Mouse (Mus musculus) forebrain, embryonic 11.5 days (tissue): ENCODE data around the gene Agpat1. TPM values are rescaled to one million over a fixed set of nuclear protein-coding genes. Genes with fewer than 3 reads are reported as not detected.

Experiments
- ATAC-seq: fragments of 200-750 bp; cut with Nextera tagmentation; replicated peaks from 2 replicates; pipeline ENCODE4 v1.8.0; 2017; ENCODE audit warnings: moderate TSS enrichment; ENCODE audit not compliant: low FRiP score
- DNase-seq: peaks from one replicate; pipeline ENCODE4 v3.0.0-alpha.2; 2017; ENCODE audit warnings: low spot score
- H3K27ac ChIP-seq: fragments of 300-500 bp; sonication (generic); 2 replicates; pipeline ENCODE4 v1.5.1; 2014; ENCODE audit warnings: low read depth, low read length
- H3K27me3 ChIP-seq: fragments of 300-500 bp; sonication (generic); 2 replicates; pipeline ENCODE4 v1.6.1; 2014; ENCODE audit warnings: mild to moderate bottlenecking, low read length, mixed read lengths; ENCODE audit not compliant: control insufficient read depth, insufficient read depth
- H3K36me3 ChIP-seq: fragments of 300-500 bp; sonication (generic); 2 replicates; pipeline ENCODE4 v1.6.1; 2014; ENCODE audit warnings: mild to moderate bottlenecking, low read length, moderate library complexity, mixed read lengths; ENCODE audit not compliant: control insufficient read depth, insufficient read depth
- H3K4me1 ChIP-seq: fragments of 300-500 bp; sonication (generic); replicated peaks from 2 replicates; pipeline ENCODE4 v1.6.1; 2014; ENCODE audit warnings: low read length, mixed read lengths; ENCODE audit not compliant: control insufficient read depth, insufficient read depth
- H3K4me2 ChIP-seq: fragments of 300-500 bp; sonication (generic); 2 replicates; pipeline ENCODE4 v1.6.1; 2014; ENCODE audit warnings: low read depth, mild to moderate bottlenecking, low read length, moderate library complexity, mixed read lengths; ENCODE audit not compliant: severe bottlenecking
- H3K4me3 ChIP-seq: fragments of 300-500 bp; sonication (generic); 2 replicates; pipeline ENCODE4 v1.5.1; 2014; ENCODE audit warnings: low read depth, low read length
- H3K9ac ChIP-seq: fragments of 300-500 bp; sonication (generic); 2 replicates; pipeline ENCODE4 v1.6.1; 2014; ENCODE audit warnings: low read length
- H3K9me3 ChIP-seq: fragments of 300-500 bp; sonication (generic); 2 replicates; pipeline ENCODE4 v1.6.1; 2016; ENCODE audit warnings: low read length, mixed read lengths; ENCODE audit not compliant: control insufficient read depth
- WGBS: fragments of 180-500 bp; shearing (Covaris S2); extraction: QIAGEN DNeasy Blood & Tissue Kit; methylation state at CpG from one replicate; pipeline ENCODE4 v1.1.7; 2014; 5-methylcytosine and 5-hydroxymethylcytosine counted together
- polyA plus RNA-seq: library from polyadenylated mRNA; unstranded; fragments of >200 nt; fragmentation: Nextera tagmentation; extraction: Ambion mirVana; gene quantifications from 2 replicates; pipeline ENCODE4 v1.2.1, GENCODE M21; 2014

Agpat1 gene
- polyA plus RNA-seq, 1 experiment from 2014 or later: 93.4 TPM

GRCm38 (mm10) chr17:34592581-34593549, 11.2 kb upstream of the Agpat1 start:
- Histone ChIP-seq H3K9me3 (no peaks in the 10 kb centered on the region), H3K4me3 (peak overlapping the region; percentile 85), H3K27ac (peak overlapping the region; percentile 100), H3K4me2 (peak overlapping the region; percentile 95), H3K9ac (peak overlapping the region; percentile 99), H3K4me1 (peaks cover 32% of the 10 kb centered on the region), H3K27me3 (no peaks in the 10 kb centered on the region), H3K36me3 (peaks cover 4% of the 10 kb centered on the region)
- ATAC-seq: peak; percentile 22; the same call in 1 of the 2 replicates
- peak; percentile 73 for DNase-seq
- WGBS: 1% methylated on average over 31 of the region's 32 CpGs

GRCm38 (mm10) chr17:34593752-34594525, 10.1 kb upstream of the Agpat1 start:
- Histone ChIP-seq H3K4me1 (peaks cover 27% of the 10 kb centered on the region), H3K36me3 (peaks cover 4% of the 10 kb centered on the region), H3K27ac (peak overlapping the region; percentile 27; the same call in 1 of the 2 replicates), H3K9ac (peak overlapping the region; percentile 99), H3K27me3 (no peaks in the 10 kb centered on the region), H3K9me3 (no peaks in the 10 kb centered on the region), H3K4me2 (peak overlapping the region; percentile 95), H3K4me3 (peak overlapping the region; percentile 85)
- WGBS: 55% methylated on average over 32 of the region's 34 CpGs
- DNase-seq: peak; percentile 67
- ATAC-seq: no peak

GRCm38 (mm10) chr17:34596098-34596497, 8.0 kb upstream of the Agpat1 start:
- H3K4me3 ChIP-seq: no peak overlapping the region
- ATAC-seq (no peak), DNase-seq (no peak)
- peaks cover 8% of the 10 kb centered on the region for H3K36me3 ChIP-seq
- no peaks in the 10 kb centered on the region for H3K27me3 ChIP-seq
- no peaks in the 10 kb centered on the region for H3K9me3 ChIP-seq
- H3K4me1 ChIP-seq: peaks cover 11% of the 10 kb centered on the region
- no peak overlapping the region for H3K27ac ChIP-seq
- no peak overlapping the region for H3K4me2 ChIP-seq
- H3K9ac ChIP-seq: no peak overlapping the region
- WGBS: 82% methylated on average over 8 of the region's 8 CpGs

- Histone ChIP-seq H3K27me3 (no peaks in the 10 kb centered on the region), H3K36me3 (peaks cover 8% of the 10 kb centered on the region), H3K9ac (peak within 1 kb of the TSS; percentile 3; the same call in 1 of the 2 replicates), H3K9me3 (no peaks in the 10 kb centered on the region), H3K27ac (no peak within 1 kb of the TSS), H3K4me1 (peaks cover 11% of the 10 kb centered on the region), H3K4me3 (no peak within 1 kb of the TSS), H3K4me2 (no peak within 1 kb of the TSS)
- DNase-seq (no peak), ATAC-seq (no peak)
- 20% methylated on average over 6 of the region's 6 CpGs for WGBS
These were observed 6.4 kb upstream of the Agpat1 start, which contains the start of gene Ager for GRCm38 (mm10) chr17:34597566-34598095. Ager (plus strand) TSS chr17:34597862.

- 78% methylated on average over 9 of the region's 9 CpGs for WGBS
- Histone ChIP-seq H3K4me2 (no peak overlapping the region), H3K27me3 (no peaks in the 10 kb centered on the region), H3K27ac (no peak overlapping the region), H3K4me1 (peaks cover 15% of the 10 kb centered on the region), H3K9me3 (no peaks in the 10 kb centered on the region), H3K4me3 (no peak overlapping the region), H3K36me3 (peaks cover 8% of the 10 kb centered on the region), H3K9ac (no peak overlapping the region)
- no peak for ATAC-seq
- no peak for DNase-seq
These were observed 4.2 kb upstream of the Agpat1 start for GRCm38 (mm10) chr17:34599891-34600290.

GRCm38 (mm10) chr17:34601796-34602195, 2.3 kb upstream of the Agpat1 start:
- no peak for DNase-seq
- H3K27ac ChIP-seq: no peak overlapping the region
- peaks cover 4% of the 10 kb centered on the region; the same call in 1 of the 2 replicates for H3K36me3 ChIP-seq
- no peaks in the 10 kb centered on the region for H3K9me3 ChIP-seq
- ATAC-seq: no peak
- H3K27me3 ChIP-seq: no peaks in the 10 kb centered on the region
- H3K9ac ChIP-seq: no peak overlapping the region
- WGBS: 90% methylated on average over 12 of the region's 12 CpGs
- peaks cover 20% of the 10 kb centered on the region for H3K4me1 ChIP-seq
- no peak overlapping the region for H3K4me3 ChIP-seq
- no peak overlapping the region for H3K4me2 ChIP-seq

GRCm38 (mm10) chr17:34603375-34604060, 544 bp upstream of the Agpat1 start, which contains the start of gene Rnf5:
Rnf5 (minus strand) TSS chr17:34603690.
- Histone ChIP-seq H3K4me2 (peak within 1 kb of the TSS; percentile 97), H3K36me3 (peaks cover 4% of the 10 kb centered on the region; the same call in 1 of the 2 replicates), H3K9me3 (no peaks in the 10 kb centered on the region), H3K27me3 (no peaks in the 10 kb centered on the region), H3K4me3 (peak within 1 kb of the TSS; percentile 98), H3K9ac (peak within 1 kb of the TSS; percentile 94), H3K27ac (peak within 1 kb of the TSS; percentile 87), H3K4me1 (peaks cover 23% of the 10 kb centered on the region)
- peak; percentile 96 for ATAC-seq
- under 1% methylated on average over 30 of the region's 30 CpGs for WGBS
- no peak for DNase-seq
